ENCODE assay signal across 20 mouse cellular contexts in genomic region chr17:56207963-56208530, GRCm38 (mm10).
"Had no signal": no experiment of that assay in that cellular context is flagged by ENCODE, and none has a peak within 500 bp of the region (broad histone marks: within the 10 kb centered on the region; RNA-seq: fewer than 3 reads in every experiment).

No protein-coding gene starts in this region.

- H3K27me3 ChIP-seq: limb, embryonic 12.5 days; limb, embryonic 15.5 days; lung, embryonic 15.5 days; midbrain, embryonic 12.5 days; midbrain, embryonic 15.5 days; neural tube, embryonic 12.5 days; neural tube, embryonic 15.5 days had no signal

- H3K27ac ChIP-seq: kidney, postnatal 0 days; layer of hippocampus, adult 2 months; limb, embryonic 12.5 days; limb, embryonic 15.5 days; liver, embryonic 14.5 days; lung, embryonic 15.5 days; macrophage; midbrain, embryonic 12.5 days; midbrain, embryonic 15.5 days; neural tube, embryonic 12.5 days; neural tube, embryonic 15.5 days had no signal

- H3K4me2 ChIP-seq: limb, embryonic 12.5 days; limb, embryonic 15.5 days; lung, embryonic 15.5 days; midbrain, embryonic 12.5 days; midbrain, embryonic 15.5 days; neural tube, embryonic 12.5 days; neural tube, embryonic 15.5 days had no signal

- H3K4me3 ChIP-seq: layer of hippocampus, adult 2 months; limb, embryonic 12.5 days; limb, embryonic 15.5 days; lung, embryonic 15.5 days; midbrain, embryonic 12.5 days; midbrain, embryonic 15.5 days; neural tube, embryonic 12.5 days; neural tube, embryonic 15.5 days had no signal

- H3K4me1 ChIP-seq: limb, embryonic 12.5 days; midbrain, embryonic 15.5 days had no signal

- H3K9me3 ChIP-seq: limb, embryonic 12.5 days; limb, embryonic 15.5 days; lung, embryonic 15.5 days; midbrain, embryonic 12.5 days; midbrain, embryonic 15.5 days; neural tube, embryonic 12.5 days; neural tube, embryonic 15.5 days had no signal

- DNase-seq: kidney, adult 2 months; layer of hippocampus, adult 9-11 months; right cerebral cortex, adult 18-20 months; right cerebral cortex, postnatal 14 days; right cerebral cortex, postnatal 4 days; thymus, adult 2 months; thymus, postnatal 14 days; thymus, postnatal 4 days had no signal

- ATAC-seq: intestine, postnatal 0 days; midbrain, embryonic 15.5 days had no signal

- H3K9ac ChIP-seq: limb, embryonic 12.5 days; limb, embryonic 15.5 days; liver, embryonic 14.5 days; lung, embryonic 15.5 days; midbrain, embryonic 12.5 days; midbrain, embryonic 15.5 days; neural tube, embryonic 12.5 days; neural tube, embryonic 15.5 days had no signal
